11 mouse cellular contexts compared by ENCODE assay signal in genomic region chr7:44606171-44606901, GRCm38 (mm10). TPM values are rescaled to one million over a fixed set of nuclear protein-coding genes. Genes with fewer than 3 reads are reported as not detected.
DNase-seq lines count a peak whose midpoint lies in the region; ATAC-seq and TF ChIP-seq lines count a peak whose summit lies in the region.
"Had no signal": no experiment of that assay in that cellular context is flagged by ENCODE, and none has a peak within 500 bp of the region (broad histone marks: within the 10 kb centered on the region; RNA-seq: fewer than 3 reads in every experiment).

No protein-coding gene starts in this region.

- H3K27ac ChIP-seq in left cerebral cortex, adult 2 months, result peak overlapping the region; percentile 90
- no peak overlapping the region for H3K27ac ChIP-seq in kidney, embryonic 15.5 days
- no peak overlapping the region for H3K27ac ChIP-seq in midbrain, postnatal 0 days (ENCODE audit: low read depth, low read length)
- H3K27ac ChIP-seq: limb, embryonic 12.5 days had no signal

- WGBS in kidney, embryonic 15.5 days, result 4% methylated on average over 29 of the region's 29 CpGs
- 10% methylated on average over 29 of the region's 29 CpGs for WGBS in midbrain, postnatal 0 days

- DNase-seq in left cerebral cortex, adult 2 months (ENCODE audit: extremely low spot score in 1 of 2, low spot score in 2 of 2), result peak; percentile 36 to 61
- no peak for DNase-seq in left cerebral cortex, postnatal 14 days (ENCODE audit: low spot score in 2 of 2)
- peak; percentile 81 for DNase-seq in cerebellum, adult 9-11 months
- no peak for DNase-seq in midbrain, postnatal 0 days (ENCODE audit: low spot score)
- DNase-seq in embryo, embryonic 9.5 days (ENCODE audit: extremely low spot score), result no peak
- no peak for DNase-seq in heart, adult 8-10 months (ENCODE audit: low spot score)
- no peak for DNase-seq in T-cell, adult 2 months (ENCODE audit: low spot score)

- peak overlapping the region; percentile 47 for H3K4me2 ChIP-seq in kidney, embryonic 15.5 days
- H3K4me2 ChIP-seq in midbrain, postnatal 0 days (ENCODE audit: low read depth, low read length, poor library complexity, severe bottlenecking), result peak overlapping the region; percentile 32
- H3K4me2 ChIP-seq: heart, embryonic 11.5 days; limb, embryonic 12.5 days had no signal

- H3K9ac ChIP-seq in kidney, embryonic 15.5 days, result no peak overlapping the region
- H3K9ac ChIP-seq in midbrain, postnatal 0 days (replicated peaks; ENCODE audit: low read length, poor library complexity, severe bottlenecking), result no peak overlapping the region
- H3K9ac ChIP-seq: limb, embryonic 12.5 days had no signal

- H3K36me3 ChIP-seq in kidney, embryonic 15.5 days, result no peaks in the 10 kb centered on the region
- no peaks in the 10 kb centered on the region; the same call in 1 of the 2 replicates for H3K36me3 ChIP-seq in midbrain, postnatal 0 days (ENCODE audit: insufficient read depth, low read length)
- H3K36me3 ChIP-seq: limb, embryonic 12.5 days had no signal

- H3K4me1 ChIP-seq in kidney, embryonic 15.5 days, result peaks cover 24% of the 10 kb centered on the region
- H3K4me1 ChIP-seq in midbrain, postnatal 0 days (ENCODE audit: insufficient read depth, low read length), result peaks cover 2% of the 10 kb centered on the region; the same call in 1 of the 2 replicates

- no peak for ATAC-seq in kidney, embryonic 15.5 days (replicated peaks; ENCODE audit: low FRiP score)
- ATAC-seq in midbrain, postnatal 0 days (ENCODE audit: low FRiP score), result peak; percentile 13; the same call in 1 of the 2 replicates

- no peaks in the 10 kb centered on the region for H3K9me3 ChIP-seq in kidney, embryonic 15.5 days (replicated peaks)
- no peaks in the 10 kb centered on the region for H3K9me3 ChIP-seq in midbrain, postnatal 0 days (ENCODE audit: low read length)
- H3K9me3 ChIP-seq: limb, embryonic 12.5 days had no signal

- TF ChIP-seq CTCF in left cerebral cortex, adult 2 months (IDR thresholded peaks at IDR 0.05), result no peak
- no peak for TF ChIP-seq CTCF in midbrain, postnatal 0 days (IDR thresholded peaks at IDR 0.05)

- H3K27me3 ChIP-seq in kidney, embryonic 15.5 days, result peaks cover 75% of the 10 kb centered on the region
- H3K27me3 ChIP-seq in midbrain, postnatal 0 days (ENCODE audit: insufficient read depth, low read length), result peaks cover 16% of the 10 kb centered on the region; the same call in 1 of the 2 replicates

- intact Hi-C loops in left cerebral cortex, adult 2 months (cut with DNase I), result no loop called here
- intact Hi-C loops in left cerebral cortex, postnatal 14 days (cut with DNase I), result no loop called here

- peak overlapping the region; percentile 43 for H3K4me3 ChIP-seq in left cerebral cortex, adult 2 months
- H3K4me3 ChIP-seq in kidney, embryonic 15.5 days (replicated peaks), result 0 out of 2 replicates have a peak overlapping the region, but pooled peaks have one; percentile 10
- H3K4me3 ChIP-seq in midbrain, postnatal 0 days (ENCODE audit: low read depth, low read length), result peak overlapping the region; percentile 6; the same call in 1 of the 2 replicates
- H3K4me3 ChIP-seq: limb, embryonic 12.5 days; myocyte had no signal

RNA-seq across cellular contexts. Expression of gene Kcnc3, which starts 15.9 kb away (rescaled TPM):
- total RNA-seq in left cerebral cortex, adult 2 months (2021), result 100 to 1,000 TPM; 114 to 122 TPM
- total RNA-seq in left cerebral cortex, postnatal 14 days (2021), result 10 to 100 TPM; 74.2 to 75.5 TPM
- 0.17 and 0.30 TPM in 2 replicates for polyA plus RNA-seq in kidney, embryonic 15.5 days (2015; fragmentation: Nextera tagmentation; extraction: Ambion mirVana)
- total RNA-seq in midbrain, postnatal 0 days (2014; rRNA removed), result 17.2 and 25.4 TPM in 2 replicates
- polyA plus RNA-seq in midbrain, postnatal 0 days (2015; fragmentation: Nextera tagmentation; extraction: Ambion mirVana), result 6.2 and 6.6 TPM in 2 replicates
- 1 to 10 TPM; 2.7 to 4.0 (median 2.7) TPM for total RNA-seq in heart, adult 8-10 months (2022)

RNA-seq across cellular contexts. Expression of gene Napsa, which starts 34.2 kb away (rescaled TPM):
- total RNA-seq in left cerebral cortex, adult 2 months (2021), result under 1 TPM in 1 of 2 experiments, not detected in 1; 0.29 TPM
- not detected for total RNA-seq in left cerebral cortex, postnatal 14 days (2021)
- 30.3 and 33.2 TPM in 2 replicates for polyA plus RNA-seq in kidney, embryonic 15.5 days (2015; fragmentation: Nextera tagmentation; extraction: Ambion mirVana)
- not detected in 2 replicates for total RNA-seq in midbrain, postnatal 0 days (2014; rRNA removed)
- polyA plus RNA-seq in midbrain, postnatal 0 days (2015; fragmentation: Nextera tagmentation; extraction: Ambion mirVana), result 0.79 and 0.82 TPM in 2 replicates
- total RNA-seq in heart, adult 8-10 months (2022), result 1 to 10 TPM in 1 of 4 experiments, under 1 TPM in 3; 0.28 to 1.9 (median 0.37) TPM
- polyA plus RNA-seq: myocyte had no signal

RNA-seq across cellular contexts. Expression of gene Nr1h2, which starts 52.6 kb away (rescaled TPM):
- total RNA-seq in left cerebral cortex, adult 2 months (2021), result 10 to 100 TPM; 78.4 to 82.5 TPM
- 10 to 100 TPM; 51.0 to 60.7 TPM for total RNA-seq in left cerebral cortex, postnatal 14 days (2021)
- polyA plus RNA-seq in kidney, embryonic 15.5 days (2015; fragmentation: Nextera tagmentation; extraction: Ambion mirVana), result 74.6 and 76.8 TPM in 2 replicates
- 46.8 and 47.7 TPM in 2 replicates for total RNA-seq in midbrain, postnatal 0 days (2014; rRNA removed)
- 41.2 and 48.0 TPM in 2 replicates for polyA plus RNA-seq in midbrain, postnatal 0 days (2015; fragmentation: Nextera tagmentation; extraction: Ambion mirVana)
- 10 to 100 TPM; 42.6 to 56.6 (median 45.5) TPM for total RNA-seq in heart, adult 8-10 months (2022)

RNA-seq across cellular contexts. Expression of gene Pold1, which starts 57.7 kb away (rescaled TPM):
- 1 to 10 TPM; 8.8 to 9.4 TPM for total RNA-seq in left cerebral cortex, adult 2 months (2021)
- total RNA-seq in left cerebral cortex, postnatal 14 days (2021), result 1 to 10 TPM; 4.2 to 7.0 TPM
- 95.4 and 101 TPM in 2 replicates for polyA plus RNA-seq in kidney, embryonic 15.5 days (2015; fragmentation: Nextera tagmentation; extraction: Ambion mirVana)
- total RNA-seq in midbrain, postnatal 0 days (2014; rRNA removed), result 12.9 and 17.5 TPM in 2 replicates
- polyA plus RNA-seq in midbrain, postnatal 0 days (2015; fragmentation: Nextera tagmentation; extraction: Ambion mirVana), result 8.8 and 9.6 TPM in 2 replicates
- 10 to 100 TPM; 13.4 to 15.9 (median 14.9) TPM for total RNA-seq in heart, adult 8-10 months (2022)

Comparison
In these comparisons a context has a peak if more than half of its experiments do, and no peak if none do; other contexts are left out.
1. DNase-seq: peak in left cerebral cortex, adult 2 months (2 of 2) and cerebellum, adult 9-11 months (single experiment); none in left cerebral cortex, postnatal 14 days (0 of 2), midbrain, postnatal 0 days (single experiment), embryo, embryonic 9.5 days (single experiment), heart, adult 8-10 months (single experiment) and T-cell, adult 2 months (single experiment).
2. Peak in every context shown above with its lines, with median percentiles within 50 percentile points of each other: H3K4me3 ChIP-seq.